Mouse (Mus musculus): ENCODE results near the gene Zfand6.

Gene Zfand6

DNA sequence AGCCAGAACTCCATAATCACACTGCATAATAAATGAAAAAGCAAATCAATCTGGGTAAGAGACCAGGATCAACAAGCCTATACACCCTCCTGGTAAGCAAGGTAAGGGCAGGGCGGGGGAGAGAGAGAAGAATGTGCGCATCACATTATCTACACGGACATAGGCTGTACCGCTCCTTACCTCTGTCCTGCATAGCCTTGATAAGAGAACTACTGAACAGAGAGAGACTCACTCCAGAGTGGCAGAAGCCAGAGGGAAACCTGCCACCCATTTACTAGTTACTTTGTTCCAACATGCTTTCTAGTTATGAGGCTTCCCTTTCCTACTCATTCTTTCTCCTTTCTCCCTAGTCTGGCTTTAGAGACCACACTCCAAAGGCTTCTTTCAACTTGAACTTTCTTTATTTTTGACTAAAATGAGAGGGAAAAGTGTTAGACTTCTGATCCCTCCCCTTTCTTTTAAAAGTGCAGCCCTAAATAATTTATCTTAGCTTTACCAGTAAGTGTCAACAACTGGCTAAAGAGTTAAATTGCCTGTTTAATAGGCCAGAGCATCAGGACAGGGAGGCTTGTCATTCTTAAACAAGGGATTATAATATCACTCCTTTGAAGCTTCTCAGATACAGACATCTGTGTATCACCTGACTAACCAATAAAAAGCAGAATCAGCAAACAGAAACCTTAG, 38.3 kb downstream of the Zfand6 start:
- DNase-seq (ENCODE audit: low spot score): no peak

DNA sequence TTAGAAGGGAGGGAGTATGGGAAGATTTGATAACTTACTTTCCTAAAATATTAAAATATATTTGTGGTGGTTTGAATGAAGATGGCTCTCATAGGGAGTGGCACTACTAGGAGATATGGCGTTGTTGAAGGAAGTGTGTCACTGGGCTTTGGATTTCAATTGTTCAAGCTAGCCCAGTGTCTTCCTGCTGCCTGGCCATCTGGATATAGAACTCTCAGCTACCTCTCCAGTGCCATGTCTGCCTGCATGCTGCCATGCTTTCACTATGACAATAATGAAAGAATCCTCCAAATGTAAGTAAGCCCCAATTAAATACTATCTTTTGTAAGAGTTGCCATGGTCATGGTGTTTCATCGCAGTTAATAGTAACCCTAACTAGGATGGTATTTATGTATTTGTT, 40.7 kb downstream of the Zfand6 start:
- DNase-seq (ENCODE audit: low spot score): no peak

DNA sequence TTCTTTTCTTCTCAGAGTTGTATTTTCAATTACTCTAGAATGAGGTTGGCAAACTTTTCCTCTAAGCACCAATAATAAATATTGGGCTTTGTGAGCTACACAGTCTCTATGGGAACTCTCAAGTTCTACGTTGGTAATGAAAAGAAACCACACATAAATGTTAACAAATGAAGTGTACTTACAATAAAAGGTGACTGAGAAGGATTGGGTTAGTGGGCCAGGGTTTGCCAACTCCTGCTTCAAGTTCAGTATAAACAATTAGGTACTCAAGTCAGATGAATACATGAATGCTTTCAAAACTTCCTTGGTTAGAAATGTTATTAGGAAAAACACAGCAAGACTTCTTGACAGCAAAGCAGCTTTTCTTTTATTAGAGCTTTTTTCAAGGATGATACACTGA, 43.5 kb downstream of the Zfand6 start:
- DNase-seq (ENCODE audit: low spot score): no peak

DNA sequence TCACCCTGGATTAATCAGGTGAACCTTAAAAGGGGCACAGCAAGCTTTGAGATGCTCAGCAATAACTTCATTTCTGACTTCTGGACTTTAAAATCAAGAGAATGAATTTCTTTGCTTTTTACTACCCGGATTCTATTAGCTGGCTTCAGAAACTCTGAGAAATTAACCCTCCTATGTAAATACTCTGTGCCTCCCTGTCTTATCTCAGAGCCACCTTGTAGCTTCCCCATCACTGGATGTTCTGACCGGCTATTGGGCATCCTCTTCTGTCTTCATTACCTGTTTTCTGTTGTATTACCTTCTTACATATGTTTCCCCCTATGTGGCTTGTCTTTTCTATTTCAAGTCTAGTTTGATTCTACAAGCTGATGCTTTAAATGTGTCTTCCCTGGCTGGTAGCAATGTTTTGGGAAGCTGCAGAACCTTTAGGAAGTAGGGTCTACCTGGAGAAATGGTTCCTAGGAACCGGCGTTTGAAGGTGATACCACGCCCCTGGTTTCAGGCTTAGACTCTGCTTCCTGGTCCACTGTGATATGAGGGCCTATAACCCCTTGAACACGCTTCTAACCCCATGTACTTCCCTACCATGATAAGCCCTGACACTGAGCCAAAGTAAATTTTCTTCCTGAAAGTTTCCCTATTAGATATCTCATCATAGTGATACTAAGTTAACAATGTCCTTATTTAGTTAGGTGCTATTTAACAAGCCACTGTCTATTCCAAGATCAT, 46.3 kb downstream of the Zfand6 start:
- DNase-seq (ENCODE audit: low spot score): no peak

DNA sequence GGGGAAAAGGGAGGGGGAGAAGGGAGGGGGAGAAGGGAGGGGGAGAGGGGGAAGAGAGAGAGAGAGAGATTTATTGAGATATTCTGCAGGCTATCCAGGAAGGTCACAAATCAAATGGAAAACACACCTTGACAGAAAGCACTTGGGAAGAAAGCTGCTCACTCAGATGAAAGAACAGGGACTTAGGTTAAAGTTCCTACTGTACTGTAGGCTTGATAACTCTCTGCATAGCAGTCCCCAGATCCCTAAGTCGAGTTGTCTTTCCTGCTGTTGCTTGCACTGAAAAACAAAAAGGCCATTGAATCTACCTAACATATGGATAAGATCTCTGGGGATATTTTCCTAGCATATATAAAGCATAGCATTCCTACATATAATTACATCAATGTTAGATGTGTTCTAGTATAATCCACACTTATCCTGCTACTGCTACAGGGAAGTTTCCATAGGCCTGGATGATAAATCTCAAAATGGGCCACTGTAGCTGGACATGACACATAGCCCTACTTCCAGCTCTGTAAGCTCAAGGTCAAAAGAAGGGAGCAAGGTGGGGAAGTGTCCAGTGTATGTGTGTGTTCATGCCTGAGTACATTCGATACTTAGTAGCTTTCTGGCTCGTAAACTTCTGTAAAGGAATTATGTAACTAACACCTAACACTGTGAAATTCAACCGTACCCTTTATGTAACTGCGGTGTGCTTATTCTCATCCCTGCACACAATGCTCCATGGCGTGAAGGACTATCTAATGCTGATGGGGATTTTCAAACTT, 47.4 kb downstream of the Zfand6 start:
- no peak for DNase-seq (ENCODE audit: low spot score)

DNA sequence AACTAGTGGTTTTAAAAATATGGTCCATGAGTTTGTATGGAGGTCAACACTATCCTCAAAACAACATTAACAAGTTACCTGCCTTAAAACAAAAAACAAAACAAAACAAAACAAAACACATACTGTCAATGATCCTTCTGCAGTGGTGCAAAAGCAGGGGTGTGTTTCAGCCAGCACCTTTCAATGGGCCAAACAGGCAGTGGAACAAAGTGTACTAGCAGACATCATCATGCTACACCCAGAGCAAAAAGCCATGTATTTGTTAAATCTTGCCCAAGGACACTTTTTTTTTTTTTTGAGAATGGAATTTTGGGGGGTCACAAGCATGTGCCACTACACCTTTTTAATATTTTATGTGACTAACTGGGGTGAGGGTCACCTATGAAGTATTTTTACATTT, 52.8 kb downstream of the Zfand6 start:
- no peak for DNase-seq (ENCODE audit: low spot score)

DNA sequence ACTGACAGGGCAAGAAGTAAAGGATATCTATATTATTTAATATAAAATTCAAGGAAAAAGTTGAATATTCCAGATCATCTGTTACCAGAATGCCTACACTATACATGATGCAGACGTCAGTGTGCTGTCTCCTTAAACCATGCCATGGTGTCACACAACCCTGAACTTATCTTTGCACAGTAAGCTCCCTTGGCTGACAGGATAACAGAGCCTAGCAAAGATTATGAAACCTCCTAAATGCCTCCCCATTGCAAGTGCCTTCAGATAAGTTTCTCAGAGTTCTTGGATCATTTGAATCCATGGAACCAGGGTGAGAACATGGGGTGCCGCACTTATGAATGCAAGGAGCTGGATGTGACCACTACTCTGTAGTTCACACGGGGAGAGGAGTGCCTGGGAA, 57.9 kb downstream of the Zfand6 start:
- DNase-seq (ENCODE audit: low spot score): no peak

DNA sequence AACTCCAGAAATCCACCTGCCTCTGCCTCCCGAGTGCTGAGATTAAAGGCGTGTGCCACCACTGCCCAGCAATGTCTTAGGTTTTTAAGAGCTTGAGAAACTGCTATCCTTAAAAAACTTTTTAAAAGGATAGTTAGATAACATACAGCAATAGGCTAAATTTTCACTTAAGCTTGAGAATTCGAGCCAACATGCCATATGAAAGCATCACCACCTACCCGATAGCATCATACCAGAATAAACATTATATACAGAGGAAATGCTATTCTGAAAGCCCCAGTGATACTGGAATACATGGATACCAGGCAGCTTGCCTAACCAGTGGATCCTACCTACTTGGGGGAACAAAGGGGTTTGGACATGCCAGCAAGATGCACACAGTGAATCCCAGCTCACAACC, 66.0 kb downstream of the Zfand6 start:
- DNase-seq (ENCODE audit: low spot score): no peak

DNA sequence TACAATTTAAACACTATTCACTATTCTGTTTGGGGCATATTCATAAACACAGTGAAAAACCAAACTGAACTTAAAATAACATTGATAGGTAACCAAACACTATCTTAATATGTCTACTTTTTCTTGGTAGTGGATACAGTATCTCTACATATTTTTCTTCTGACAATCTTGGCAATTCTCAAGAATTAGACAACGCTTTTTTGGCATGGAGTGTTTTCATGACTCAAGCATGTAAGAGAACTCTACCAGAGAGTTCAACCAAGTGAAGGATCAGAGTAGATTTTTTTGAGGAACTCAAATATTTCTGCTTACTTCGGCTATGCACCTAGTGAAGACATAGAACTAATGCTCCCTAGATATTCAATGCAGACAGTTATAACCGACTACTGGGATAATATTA, 68.8 kb downstream of the Zfand6 start:
- no peak for DNase-seq (ENCODE audit: low spot score)

DNA sequence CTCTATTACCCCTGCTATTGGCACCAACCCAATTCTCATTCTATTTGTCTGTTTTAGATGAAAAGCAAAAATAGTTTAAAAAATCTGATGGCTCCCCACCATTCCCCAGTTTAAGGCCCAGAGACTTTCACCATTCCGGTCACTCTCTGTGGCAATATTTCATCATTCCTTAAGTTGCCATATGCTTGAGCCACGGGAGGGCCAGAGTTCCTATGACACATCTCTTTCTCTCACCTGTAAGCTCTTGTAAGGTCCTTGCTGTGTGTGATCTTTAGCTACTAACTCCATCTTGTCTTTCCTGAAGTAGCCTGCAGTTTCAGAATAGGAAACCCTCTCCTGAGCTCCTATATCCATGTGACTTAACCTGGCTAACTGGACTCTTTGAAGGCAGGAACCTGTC, 70.8 kb downstream of the Zfand6 start:
- no peak for DNase-seq (ENCODE audit: low spot score)

DNA sequence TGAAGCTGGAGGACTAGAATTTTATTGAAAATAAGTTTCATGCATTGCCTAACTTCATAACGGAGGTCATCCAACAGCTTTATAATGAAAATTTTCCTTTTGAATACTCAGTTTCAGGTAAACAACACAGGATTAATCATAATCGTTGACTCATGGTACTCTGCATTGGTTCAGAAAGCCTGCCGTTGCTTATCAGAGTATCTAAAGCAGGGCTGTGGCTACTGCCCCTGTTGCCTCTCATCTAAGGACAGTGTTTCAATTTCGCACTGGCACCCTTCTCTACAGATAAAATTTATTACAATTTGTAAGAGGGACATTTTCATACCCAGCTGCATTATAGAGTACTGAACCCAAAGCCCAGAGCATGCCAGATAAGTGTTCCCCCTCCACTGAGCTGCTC, 77.3 kb downstream of the Zfand6 start:
- DNase-seq (ENCODE audit: low spot score): no peak

DNA sequence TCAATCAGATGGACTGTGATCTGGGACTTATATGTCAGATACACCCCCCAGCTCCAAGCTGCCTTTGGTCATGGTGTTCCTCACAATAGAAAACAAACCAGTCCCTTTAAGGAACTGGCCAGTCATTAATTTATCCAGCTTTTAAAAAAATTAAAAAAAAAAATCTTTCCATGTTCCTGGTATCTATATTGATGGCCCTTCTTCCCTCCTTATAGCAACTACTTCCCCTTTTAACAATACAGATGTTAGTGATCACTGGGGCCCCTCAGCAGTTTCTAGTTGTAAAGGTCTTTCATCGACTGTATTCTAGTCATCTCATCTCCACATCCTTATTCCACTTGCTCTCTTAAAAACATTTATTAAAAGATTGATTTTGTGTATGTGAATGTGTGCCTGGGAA, 78.2 kb downstream of the Zfand6 start:
- DNase-seq (ENCODE audit: low spot score): no peak

DNA sequence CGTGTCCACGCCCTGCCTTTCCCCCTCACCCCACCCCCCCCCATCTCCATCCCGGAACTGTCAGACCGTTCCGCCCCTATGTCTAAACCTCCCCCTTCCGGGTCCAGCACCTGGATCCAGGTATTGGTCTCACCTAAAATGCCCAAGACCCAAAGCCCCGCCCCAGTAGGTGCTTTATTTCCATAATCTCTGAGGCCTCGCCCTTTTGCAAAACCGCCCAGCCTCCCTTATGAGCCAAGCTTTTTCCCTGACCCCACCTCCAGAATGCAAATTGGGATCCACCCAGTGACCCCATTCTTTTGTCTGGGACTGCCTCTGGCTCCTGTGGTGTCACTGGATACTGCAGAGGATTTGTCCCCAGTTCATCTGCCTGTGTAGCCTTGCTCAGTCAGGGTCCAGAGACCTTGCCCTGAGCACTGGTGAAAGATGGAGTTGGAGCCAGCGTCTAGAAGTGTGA, 83.4 kb downstream of the Zfand6 start, which contains the start of gene Fah:
Fah (minus strand) TSS at position 430 of the 457 bp plus-strand sequence.
- DNase-seq (ENCODE audit: low spot score): no peak

DNA sequence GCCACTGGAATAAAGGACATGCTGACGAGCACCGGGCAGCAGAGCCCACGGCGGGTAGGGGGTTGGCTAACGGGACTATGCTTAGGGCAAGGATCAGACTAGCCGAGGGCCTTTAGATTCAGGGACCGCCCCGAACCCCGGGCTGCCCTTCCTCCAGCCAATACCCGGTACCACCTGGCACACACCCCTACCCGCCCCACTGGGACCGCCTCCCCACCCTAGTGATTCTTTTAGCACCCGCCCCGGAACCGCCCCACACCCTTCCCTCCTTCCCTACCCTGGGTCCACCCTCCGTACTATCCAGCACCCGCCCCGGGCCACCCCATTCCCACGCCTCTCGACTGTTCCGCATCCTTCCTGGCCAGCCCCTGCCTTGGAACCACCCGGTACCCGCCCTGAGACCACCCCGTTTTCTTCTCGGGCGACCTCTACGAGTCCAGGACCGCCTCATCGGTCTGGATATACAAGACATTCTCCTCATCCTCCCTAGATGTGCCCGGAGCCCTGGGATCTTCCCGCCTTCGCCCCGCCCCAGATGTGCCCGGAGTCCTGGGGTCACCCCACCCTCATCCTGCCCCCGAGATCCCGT, 84.0 kb downstream of the Zfand6 start:
- peak; percentile 42 for DNase-seq (ENCODE audit: low spot score)

DNA sequence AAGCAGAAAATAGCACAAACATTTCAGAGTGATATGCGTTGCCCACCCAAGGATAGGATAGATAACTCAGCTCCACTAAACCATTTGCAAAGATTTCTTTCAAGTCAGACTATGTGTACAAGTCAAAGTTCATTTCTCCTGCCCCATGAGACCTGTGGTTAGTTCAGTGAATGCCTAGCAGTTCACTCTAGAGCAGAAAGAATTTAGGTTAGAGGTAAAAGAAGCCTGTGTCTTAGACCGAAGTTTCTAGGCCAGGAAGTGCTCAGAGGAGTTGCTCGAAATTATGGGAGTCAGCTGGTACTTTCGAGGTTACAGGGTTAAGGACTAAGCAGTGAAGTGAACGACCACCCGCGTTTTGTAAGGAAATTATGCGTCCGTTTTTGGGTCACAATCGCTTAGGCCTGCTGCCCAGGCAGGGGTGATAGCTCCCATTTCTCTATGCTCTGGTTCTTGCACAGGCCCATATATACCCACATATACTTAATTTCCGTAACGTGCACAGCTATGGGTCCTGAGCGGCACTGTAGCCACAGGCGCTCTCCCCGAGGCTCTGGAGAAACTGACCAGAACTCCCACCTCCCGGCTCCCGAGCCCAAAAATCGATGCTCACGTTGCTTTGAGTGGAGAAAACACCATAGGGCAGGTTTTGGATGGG, 84.6 kb downstream of the Zfand6 start:
- DNase-seq (ENCODE audit: low spot score): no peak

DNA sequence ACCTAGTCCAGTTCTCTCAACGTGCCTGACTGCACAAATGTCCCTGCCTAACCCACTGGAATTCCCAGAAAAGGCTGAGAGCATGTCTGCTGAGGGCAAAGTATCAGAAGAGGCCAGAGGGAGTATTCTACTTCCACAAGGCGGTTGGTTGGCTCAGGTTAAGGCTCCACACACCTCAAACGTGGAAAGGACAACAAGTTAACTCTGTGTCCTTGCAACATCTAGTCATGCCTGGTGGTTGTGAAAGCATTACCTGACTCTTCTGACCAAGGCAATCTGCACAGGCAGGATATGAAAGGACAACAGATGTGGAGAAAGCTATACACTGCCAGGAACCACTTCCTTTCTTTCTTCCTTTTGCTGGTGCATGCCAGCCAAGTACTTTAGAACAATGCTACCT, 85.3 kb downstream of the Zfand6 start:
- DNase-seq (ENCODE audit: low spot score): no peak

DNA sequence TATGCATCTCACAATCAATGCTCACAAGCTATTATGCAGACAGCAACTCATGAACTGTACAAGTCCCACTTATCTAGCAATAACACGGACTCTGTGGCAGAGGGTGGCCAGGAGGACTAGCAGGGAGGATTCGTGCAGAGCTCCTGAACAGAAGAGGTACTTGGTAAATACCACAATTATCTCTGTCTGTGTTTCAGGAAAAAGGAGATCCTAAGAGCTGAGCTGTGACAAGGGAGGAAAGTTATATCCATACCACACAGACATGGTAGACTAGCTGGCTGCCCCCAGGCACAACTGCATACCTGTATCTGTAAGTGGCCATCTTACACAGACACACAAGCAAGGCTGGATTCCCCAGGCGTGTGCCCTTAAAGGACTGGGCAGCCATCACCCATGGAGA, 88.4 kb downstream of the Zfand6 start:
- DNase-seq (ENCODE audit: low spot score): no peak

DNA sequence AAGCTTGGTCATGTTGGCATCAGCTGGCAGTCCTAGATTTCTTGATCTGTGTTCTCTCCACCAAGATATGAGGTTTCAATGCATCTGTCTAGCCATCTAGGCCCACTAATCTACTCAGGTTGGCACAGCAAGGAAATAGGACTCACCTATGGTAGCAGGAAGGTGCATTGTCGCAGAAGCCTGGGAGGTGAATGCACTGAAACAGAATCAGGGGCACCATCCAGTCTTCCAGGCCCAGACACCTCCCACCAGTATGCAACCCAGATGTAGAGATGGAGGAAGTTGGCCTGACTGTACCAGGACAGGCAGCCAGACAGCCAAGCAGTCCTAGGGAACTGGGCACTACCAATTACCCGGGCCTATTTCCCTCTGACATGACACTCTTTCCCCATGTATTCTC, 89.1 kb downstream of the Zfand6 start:
- DNase-seq (ENCODE audit: low spot score): no peak

DNA sequence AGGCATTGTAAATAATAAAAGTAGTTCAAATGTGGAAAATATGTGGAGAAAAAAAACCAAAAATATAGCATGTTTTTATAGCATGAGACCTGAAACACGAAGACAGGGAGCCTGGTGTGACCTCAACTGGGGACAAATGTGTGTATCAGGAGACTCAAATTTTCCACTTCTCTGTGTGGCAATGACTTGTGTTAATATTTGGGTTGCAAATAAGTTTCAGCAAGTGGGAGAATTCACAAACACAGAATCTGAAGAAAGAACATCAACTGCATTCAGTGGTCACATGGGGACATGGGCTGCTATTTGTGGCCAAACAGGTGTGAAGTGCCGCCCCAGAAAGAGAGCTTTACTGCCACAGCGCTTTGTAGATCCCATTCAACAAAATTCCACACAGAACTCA, 93.1 kb downstream of the Zfand6 start:
- no peak for DNase-seq (ENCODE audit: low spot score)

DNA sequence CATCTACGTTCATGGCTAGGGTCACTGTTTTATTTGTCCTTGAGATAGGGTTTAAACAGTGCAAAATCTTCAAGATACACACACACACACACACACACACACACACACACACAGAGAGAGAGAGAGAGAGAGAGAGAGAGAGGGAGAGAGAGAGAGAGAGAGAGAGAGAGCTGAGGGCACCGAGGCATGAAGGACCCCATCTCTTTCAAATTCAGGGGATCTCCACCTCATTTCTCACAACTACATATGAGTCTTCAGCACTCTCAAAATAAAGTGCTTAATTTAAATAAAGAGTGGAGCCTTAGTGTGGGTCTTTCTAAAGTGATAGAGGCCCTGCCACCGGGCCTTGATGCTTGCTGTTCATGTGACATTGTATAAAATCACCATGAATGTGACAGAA, 93.8 kb downstream of the Zfand6 start:
- DNase-seq (ENCODE audit: low spot score): no peak

DNA sequence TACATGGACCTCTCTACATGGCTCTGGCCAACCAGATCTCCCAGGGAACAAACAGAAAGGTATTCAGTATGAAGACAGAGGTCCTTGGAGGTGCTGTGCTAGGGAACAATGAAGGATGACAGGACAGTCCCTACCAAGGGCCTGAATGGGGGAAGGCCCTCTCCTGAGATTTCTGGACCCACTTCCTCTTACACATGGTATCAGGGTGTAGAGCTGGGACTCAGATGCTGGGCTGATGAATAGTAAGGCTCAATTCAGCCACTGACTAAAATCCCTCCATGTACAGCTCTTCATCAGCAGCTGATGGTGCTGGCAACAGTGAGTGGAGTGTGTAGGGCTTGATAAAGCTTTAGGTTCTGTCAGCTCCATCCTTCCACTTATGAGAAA, 94.8 kb downstream of the Zfand6 start:
- DNase-seq (ENCODE audit: low spot score): no peak
